Mouse (Mus musculus): ENCODE measurements around the gene Nuak2. TPM values are rescaled to one million over a fixed set of nuclear protein-coding genes. Genes with fewer than 3 reads are reported as not detected.

Nuak2 gene
- polyA plus RNA-seq, 1 experiment from 2014 or later: 3.0 TPM

DNA sequence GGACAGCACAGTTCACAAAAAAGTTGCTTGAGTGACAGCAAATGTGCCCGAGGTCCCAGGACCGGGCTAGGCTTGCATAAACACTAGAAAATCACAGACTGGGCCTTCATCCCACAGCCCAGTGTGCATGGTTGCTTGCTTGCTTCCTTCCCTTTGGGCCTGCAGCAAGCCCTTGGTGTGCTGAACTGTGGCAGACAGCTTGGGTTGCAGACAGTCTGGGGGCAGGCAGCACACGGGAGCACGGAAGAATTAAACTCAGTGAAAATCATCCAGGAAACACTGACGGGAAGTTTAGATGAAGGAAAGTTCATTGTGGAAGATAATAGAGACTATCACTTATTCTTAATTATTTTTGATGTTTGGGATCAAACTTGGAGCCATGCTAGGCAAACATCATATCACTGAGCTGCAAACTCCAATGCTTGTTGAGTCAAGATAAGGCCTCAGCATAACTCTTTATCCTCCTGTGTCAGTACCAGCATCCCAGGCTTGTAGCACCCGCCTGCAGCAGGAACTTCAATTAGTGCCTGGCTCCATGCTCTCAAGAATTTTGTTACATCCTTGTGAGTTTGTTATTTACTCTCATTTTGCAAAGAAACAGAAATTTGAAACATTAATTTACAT, 18.4 kb downstream of the Nuak2 start:
- Histone ChIP-seq H3K9me3 (no peaks in the 10 kb centered on the region), H3K27ac (peak overlapping the region; percentile 85), H3K27me3 (ENCODE audit: insufficient read depth, poor library complexity, severe bottlenecking) (no peaks in the 10 kb centered on the region), H3K36me3 (peaks cover 19% of the 10 kb centered on the region), H3K4me1 (peaks cover 71% of the 10 kb centered on the region), H3K4me3 (no peak overlapping the region)
- WGBS: 20% methylated on average over 6 of the region's 6 CpGs
- no peak for DNase-seq (ENCODE audit: low spot score)

DNA sequence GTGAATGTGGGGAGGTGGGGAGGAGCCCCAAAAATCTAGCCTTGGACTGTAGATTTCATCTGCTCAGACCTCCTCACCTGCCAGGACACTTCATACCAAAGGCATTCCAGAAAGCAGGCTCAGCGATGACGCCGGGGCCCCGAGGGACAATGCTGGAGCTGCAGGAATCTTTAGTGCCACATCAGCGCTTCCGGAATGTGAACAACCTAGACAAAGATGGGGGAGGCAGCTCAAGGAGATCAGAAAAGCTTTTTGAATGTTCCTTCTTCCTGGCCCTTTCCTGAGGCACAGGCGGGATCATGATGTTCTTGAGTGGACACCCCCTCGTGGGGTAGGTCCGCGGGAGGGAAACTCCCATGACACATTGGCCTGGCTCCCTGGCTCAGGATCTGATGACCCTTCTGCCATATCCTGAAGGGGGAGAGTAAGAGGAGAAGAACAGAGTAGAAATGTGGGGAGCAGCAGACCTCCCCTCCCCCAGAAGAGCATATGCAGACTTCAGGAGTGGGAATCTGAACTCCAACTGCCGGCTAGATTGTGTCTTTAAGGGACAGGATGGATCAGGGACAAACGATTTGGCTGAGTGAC, 19.5 kb downstream of the Nuak2 start:
- no peak for DNase-seq (ENCODE audit: low spot score)
- H3K27ac ChIP-seq: peak overlapping the region; percentile 85
- peaks cover 60% of the 10 kb centered on the region for H3K4me1 ChIP-seq
- no peaks in the 10 kb centered on the region for H3K27me3 ChIP-seq (ENCODE audit: insufficient read depth, poor library complexity, severe bottlenecking)
- H3K4me3 ChIP-seq: no peak overlapping the region
- no peaks in the 10 kb centered on the region for H3K9me3 ChIP-seq
- peaks cover 13% of the 10 kb centered on the region for H3K36me3 ChIP-seq
- WGBS: 46% methylated on average over 12 of the region's 12 CpGs

DNA sequence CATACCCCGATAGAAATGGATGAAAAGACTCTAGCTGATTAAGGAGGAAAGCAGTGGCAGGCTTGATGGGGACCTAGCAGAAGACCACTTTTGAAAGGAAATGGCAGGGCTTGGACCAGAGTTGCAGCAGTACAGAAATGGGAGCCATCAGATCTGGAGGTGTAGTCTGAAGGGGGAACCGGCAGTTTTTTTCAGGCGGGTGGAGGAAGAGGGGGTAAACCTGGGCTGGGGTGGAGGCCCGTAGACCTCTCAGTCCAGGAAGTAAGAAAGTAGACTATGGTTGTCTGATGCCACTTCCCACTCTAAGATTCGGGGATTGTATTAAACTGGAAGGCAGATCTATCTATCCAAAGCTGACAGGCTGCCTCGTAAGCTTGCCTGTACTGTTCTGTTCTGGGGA, 21.0 kb downstream of the Nuak2 start:
- Histone ChIP-seq H3K4me3 (no peak overlapping the region), H3K9me3 (no peaks in the 10 kb centered on the region), H3K27me3 (ENCODE audit: insufficient read depth, poor library complexity, severe bottlenecking) (no peaks in the 10 kb centered on the region), H3K4me1 (peaks cover 62% of the 10 kb centered on the region), H3K27ac (peak overlapping the region; percentile 69), H3K36me3 (peaks cover 1% of the 10 kb centered on the region; the same call in 1 of the 2 replicates)
- WGBS: 62% methylated on average over 6 of the region's 6 CpGs
- no peak for DNase-seq (ENCODE audit: low spot score)

DNA sequence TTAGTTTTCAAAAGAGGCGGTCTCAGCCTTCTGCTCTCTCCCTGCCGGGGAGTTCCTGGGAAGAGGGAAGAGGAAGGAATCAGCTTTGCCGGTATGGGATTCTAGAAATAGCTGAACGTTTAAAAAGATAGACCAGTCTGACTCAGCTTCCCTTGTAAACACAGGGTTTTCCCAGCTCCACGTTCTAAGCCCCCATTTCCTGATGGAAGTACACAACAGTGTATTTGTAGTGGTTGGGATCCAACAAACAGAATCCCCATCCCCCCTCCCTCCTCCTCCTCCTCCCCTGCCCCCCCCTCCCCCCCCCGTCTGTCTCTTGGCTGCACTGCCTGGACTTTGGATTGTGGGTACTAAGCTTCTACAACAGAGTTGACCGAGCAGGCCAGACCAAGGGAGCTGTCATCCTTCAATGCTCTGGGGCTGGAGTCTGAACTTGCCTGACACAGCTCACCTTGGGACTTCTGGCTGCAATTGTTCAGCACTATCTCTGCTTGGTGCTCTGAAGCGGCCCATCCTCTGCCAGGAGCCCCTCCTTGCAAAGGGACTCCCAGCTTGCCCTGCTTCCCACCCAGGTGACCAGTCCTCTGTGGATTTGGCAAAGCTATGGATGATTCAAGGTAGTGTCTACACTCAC, 22.2 kb downstream of the Nuak2 start:
- Histone ChIP-seq H3K27me3 (ENCODE audit: insufficient read depth, poor library complexity, severe bottlenecking) (no peaks in the 10 kb centered on the region), H3K9me3 (no peaks in the 10 kb centered on the region), H3K4me3 (no peak overlapping the region), H3K27ac (peak overlapping the region; percentile 69), H3K4me1 (peaks cover 62% of the 10 kb centered on the region), H3K36me3 (no peaks in the 10 kb centered on the region)
- 27% methylated on average over 8 of the region's 8 CpGs for WGBS
- DNase-seq (ENCODE audit: low spot score): no peak

DNA sequence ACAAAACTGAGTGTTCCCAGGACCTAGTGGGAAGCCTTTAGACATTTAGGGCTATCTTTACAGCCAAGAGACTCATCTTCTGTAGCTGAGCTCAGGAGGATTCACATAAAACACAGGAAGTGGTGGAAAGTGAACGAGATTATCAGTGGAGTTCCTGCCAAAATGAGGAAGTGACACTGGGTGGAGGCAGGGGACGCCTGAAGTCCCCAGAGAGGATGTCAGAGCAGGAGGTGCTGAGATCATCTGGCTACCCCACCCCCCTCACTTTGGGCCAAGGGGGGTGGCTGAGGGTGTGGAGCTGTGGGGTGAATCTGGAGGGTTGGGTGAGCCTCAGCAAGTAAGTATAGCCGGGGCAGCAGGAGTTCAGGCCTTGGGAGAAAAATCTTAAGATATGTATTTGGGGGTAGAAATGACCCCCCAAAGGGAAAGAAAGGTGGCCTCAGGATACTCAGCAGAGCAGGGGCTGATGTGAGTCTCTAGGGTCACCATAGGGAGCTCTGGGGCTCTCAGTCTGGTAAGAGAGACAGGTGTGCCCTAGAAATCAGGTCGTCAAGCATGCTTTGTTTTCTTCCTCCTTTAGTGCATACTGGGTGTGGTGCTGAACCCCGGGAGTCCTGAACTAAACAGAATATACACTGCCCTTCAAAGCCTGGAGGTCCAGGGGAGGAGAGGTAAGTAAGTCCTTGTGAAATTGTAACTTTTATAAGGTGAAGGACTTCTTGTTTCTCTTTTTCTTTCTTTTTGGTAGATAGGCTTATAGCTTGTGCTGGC, 26.0 kb downstream of the Nuak2 start:
- Histone ChIP-seq H3K4me1 (peaks cover 38% of the 10 kb centered on the region), H3K9me3 (no peaks in the 10 kb centered on the region), H3K36me3 (no peaks in the 10 kb centered on the region), H3K27me3 (ENCODE audit: insufficient read depth, poor library complexity, severe bottlenecking) (peaks cover 6% of the 10 kb centered on the region; the same call in 1 of the 2 replicates), H3K4me3 (no peak overlapping the region), H3K27ac (peak overlapping the region; percentile 47; the same call in 1 of the 2 replicates)
- 34% methylated on average over 5 of the region's 5 CpGs for WGBS
- no peak for DNase-seq (ENCODE audit: low spot score)

DNA sequence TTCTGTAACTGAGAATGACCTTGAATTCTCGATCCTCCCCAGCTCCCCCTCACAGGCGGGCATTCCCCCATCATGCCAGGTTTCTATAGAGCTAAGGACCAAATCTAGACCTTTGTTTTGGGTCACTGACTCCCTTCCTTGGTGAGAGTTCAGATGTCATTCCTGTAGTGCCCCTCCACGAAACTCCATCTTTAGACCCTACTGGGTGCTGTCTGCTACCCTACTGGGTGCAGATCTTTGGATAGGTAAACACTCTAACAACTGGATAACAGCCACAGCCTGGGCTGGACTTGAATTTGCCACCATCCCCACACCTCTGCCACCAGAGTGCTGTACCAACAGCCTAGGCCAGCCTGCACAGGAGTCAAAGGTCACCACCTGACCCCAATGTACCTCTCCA, 26.6 kb downstream of the Nuak2 start:
- H3K36me3 ChIP-seq: no peaks in the 10 kb centered on the region
- H3K27ac ChIP-seq: no peak overlapping the region
- H3K27me3 ChIP-seq (ENCODE audit: insufficient read depth, poor library complexity, severe bottlenecking): peaks cover 6% of the 10 kb centered on the region; the same call in 1 of the 2 replicates
- H3K4me1 ChIP-seq: peaks cover 35% of the 10 kb centered on the region
- no peak for DNase-seq (ENCODE audit: low spot score)
- no peaks in the 10 kb centered on the region for H3K9me3 ChIP-seq
- WGBS: 63% methylated on average over 3 of the region's 3 CpGs
- no peak overlapping the region for H3K4me3 ChIP-seq

DNA sequence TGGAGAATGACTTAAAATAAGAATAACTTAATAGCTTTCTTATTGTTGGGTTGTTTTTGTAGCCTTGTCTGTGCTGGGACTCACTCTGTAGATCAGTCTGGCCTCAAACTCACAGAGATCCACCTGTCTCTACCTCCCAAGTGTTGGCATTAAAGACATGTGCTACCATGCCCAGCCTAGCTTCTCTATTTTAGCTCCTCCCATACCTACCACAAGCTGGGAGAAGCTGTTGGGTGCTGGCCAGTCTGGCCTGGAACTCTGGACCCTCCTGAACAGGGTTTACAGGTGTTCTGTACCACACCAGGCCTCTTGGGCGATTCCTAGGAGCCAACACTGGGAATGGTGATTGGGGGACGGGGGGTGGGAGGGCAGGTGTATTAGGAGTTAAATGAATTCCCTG, 27.3 kb downstream of the Nuak2 start:
- DNase-seq (ENCODE audit: low spot score): no peak
- Histone ChIP-seq H3K27ac (no peak overlapping the region), H3K9me3 (no peaks in the 10 kb centered on the region), H3K27me3 (ENCODE audit: insufficient read depth, poor library complexity, severe bottlenecking) (peaks cover 6% of the 10 kb centered on the region; the same call in 1 of the 2 replicates), H3K36me3 (no peaks in the 10 kb centered on the region), H3K4me3 (no peak overlapping the region), H3K4me1 (peaks cover 29% of the 10 kb centered on the region)
- WGBS: 79% methylated on average over 2 of the region's 2 CpGs

DNA sequence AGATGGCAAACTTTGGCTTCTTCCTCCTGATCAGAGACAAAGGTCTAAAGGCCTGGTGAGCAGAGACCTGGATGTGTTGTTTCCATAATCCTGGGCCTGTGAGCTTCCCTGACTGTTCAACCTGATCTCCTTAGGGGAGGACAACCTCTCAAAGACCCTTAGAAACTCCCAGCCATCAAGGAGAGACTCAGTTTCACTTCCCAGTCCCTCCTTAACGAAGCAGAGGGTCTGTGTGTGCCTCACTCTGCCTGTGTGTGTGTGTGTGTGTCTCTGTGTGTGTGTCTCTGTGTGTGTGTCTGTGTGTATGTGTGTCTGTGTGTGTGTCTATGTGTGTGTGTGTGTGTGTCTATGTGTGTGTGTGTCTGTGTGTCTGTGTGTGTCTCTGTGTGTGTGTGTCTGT, 27.7 kb downstream of the Nuak2 start:
- H3K27ac ChIP-seq: no peak overlapping the region
- H3K9me3 ChIP-seq: no peaks in the 10 kb centered on the region
- H3K27me3 ChIP-seq (ENCODE audit: insufficient read depth, poor library complexity, severe bottlenecking): peaks cover 6% of the 10 kb centered on the region; the same call in 1 of the 2 replicates
- H3K4me3 ChIP-seq: no peak overlapping the region
- peaks cover 26% of the 10 kb centered on the region for H3K4me1 ChIP-seq
- WGBS: 88% methylated on average over 1 of the region's 1 CpGs
- H3K36me3 ChIP-seq: no peaks in the 10 kb centered on the region
- no peak for DNase-seq (ENCODE audit: low spot score)

DNA sequence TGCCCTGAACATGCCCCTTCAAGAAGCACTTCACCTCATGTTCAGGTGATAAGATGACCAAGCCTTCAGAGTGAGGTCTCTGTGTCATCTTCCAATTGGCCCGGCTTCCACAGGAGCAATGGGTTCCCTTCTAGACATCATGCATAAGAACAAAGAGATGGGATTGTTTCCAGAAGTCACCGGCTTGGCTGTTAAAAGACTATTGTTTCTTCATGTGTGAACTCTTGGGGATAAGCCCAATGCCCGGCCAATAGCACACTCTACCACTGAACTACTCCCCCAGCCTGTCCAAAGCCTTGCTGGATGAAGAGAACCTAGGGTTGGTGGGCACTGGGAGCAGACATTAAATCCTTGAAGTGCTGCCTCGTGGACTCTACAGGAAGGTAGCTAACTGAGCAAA, 29.6 kb downstream of the Nuak2 start:
- Histone ChIP-seq H3K36me3 (no peaks in the 10 kb centered on the region), H3K4me1 (peaks cover 26% of the 10 kb centered on the region), H3K4me3 (no peak overlapping the region), H3K27me3 (ENCODE audit: insufficient read depth, poor library complexity, severe bottlenecking) (peaks cover 6% of the 10 kb centered on the region; the same call in 1 of the 2 replicates), H3K9me3 (no peaks in the 10 kb centered on the region), H3K27ac (peak overlapping the region; percentile 19; the same call in 1 of the 2 replicates)
- WGBS: 77% methylated on average over 4 of the region's 4 CpGs
- no peak for DNase-seq (ENCODE audit: low spot score)

DNA sequence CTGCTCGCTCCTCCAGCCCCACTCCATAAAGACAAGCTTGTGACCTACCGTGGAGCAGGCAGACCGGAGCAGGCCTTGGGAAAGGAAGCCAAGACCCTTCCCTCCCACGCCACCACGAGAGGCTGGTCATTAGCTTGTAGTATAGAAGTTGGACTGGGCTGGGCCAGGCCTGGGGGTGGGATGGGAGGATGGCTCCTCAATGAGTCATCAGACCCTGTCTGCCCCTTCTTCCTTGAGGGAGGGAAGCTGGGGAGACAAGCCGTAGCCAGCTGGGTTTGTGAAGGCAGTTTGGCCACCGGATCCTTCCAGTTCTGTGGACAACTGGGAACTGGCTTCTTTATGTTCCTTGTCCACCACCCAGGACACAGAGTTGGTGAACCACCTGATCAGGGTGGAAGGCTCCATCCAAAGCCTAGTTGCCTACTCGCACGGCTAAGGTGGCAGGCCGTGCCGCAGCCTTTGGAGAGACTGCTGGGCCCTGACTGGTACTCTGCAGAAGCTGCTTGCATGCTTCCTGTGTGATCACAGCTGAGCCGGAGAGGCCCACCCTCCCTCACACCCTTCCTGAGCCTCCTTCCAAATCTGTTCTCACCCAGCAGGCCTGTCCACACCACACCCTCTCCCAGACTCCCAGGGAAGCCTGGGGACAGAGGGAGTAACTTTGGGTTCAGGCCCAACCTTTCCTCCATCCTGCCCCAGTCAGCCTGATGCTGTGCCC, 30.4 kb downstream of the Nuak2 start:
- DNase-seq (ENCODE audit: low spot score): no peak
- WGBS: 61% methylated on average over 12 of the region's 12 CpGs

DNA sequence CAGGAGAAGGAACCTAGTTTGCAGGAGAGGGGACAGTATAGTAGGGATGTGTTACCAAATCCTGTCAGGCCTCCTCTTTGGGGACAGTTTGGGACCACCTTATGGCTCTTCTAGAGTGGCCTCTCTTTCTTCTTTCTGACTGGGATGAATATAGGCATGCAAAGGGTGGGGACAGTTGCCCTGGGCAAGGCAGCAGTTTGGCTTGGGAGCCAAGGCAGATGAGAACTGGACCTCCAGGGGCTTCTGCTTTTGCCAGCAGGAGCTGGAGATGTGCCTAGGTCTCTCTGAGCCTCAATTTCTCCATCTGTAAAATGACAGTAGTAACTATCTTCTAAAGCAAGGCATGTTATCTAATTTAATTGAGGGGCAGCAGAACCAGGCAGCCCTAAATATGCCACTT, 31.0 kb downstream of the Nuak2 start:
- H3K36me3 ChIP-seq: no peaks in the 10 kb centered on the region
- H3K4me1 ChIP-seq: peaks cover 20% of the 10 kb centered on the region
- H3K27ac ChIP-seq: peak overlapping the region; percentile 19; the same call in 1 of the 2 replicates
- H3K4me3 ChIP-seq: no peak overlapping the region
- H3K27me3 ChIP-seq (ENCODE audit: insufficient read depth, poor library complexity, severe bottlenecking): peaks cover 6% of the 10 kb centered on the region; the same call in 1 of the 2 replicates
- no peaks in the 10 kb centered on the region for H3K9me3 ChIP-seq
- no peak for DNase-seq (ENCODE audit: low spot score)

More for the DNA sequence above, 30.4 kb downstream of the Nuak2 start:
- Histone ChIP-seq H3K4me1 (peaks cover 26% of the 10 kb centered on the region), H3K27me3 (ENCODE audit: insufficient read depth, poor library complexity, severe bottlenecking) (peaks cover 6% of the 10 kb centered on the region; the same call in 1 of the 2 replicates), H3K36me3 (no peaks in the 10 kb centered on the region), H3K4me3 (no peak overlapping the region), H3K27ac (peak overlapping the region; percentile 19), H3K9me3 (no peaks in the 10 kb centered on the region)

DNA sequence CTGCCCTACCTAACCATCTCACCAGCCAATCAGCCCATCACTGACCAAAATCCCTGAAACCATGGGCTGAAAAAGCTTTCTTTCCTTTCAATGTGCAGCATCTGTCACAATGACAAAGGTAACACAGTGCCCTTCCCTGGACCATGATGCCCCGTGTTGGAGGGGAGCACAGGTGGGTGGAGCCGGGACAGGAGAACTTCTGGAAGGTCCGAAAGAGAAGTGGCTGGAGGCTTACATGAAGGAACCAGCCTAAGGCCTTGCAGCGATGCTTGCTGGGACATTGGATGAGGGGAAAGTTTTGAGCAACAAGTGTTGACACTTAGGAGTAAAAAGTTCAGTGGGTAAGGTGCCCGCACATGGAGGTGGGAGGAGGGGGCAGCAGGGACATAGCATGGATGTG, 32.5 kb downstream of the Nuak2 start:
- WGBS: 79% methylated on average over 5 of the region's 5 CpGs

More for the DNA sequence above, 32.5 kb downstream of the Nuak2 start:
- Histone ChIP-seq H3K27ac (no peak overlapping the region), H3K36me3 (no peaks in the 10 kb centered on the region), H3K9me3 (no peaks in the 10 kb centered on the region), H3K4me3 (no peak overlapping the region), H3K4me1 (peaks cover 21% of the 10 kb centered on the region), H3K27me3 (ENCODE audit: insufficient read depth, poor library complexity, severe bottlenecking) (peaks cover 6% of the 10 kb centered on the region; the same call in 1 of the 2 replicates)
- DNase-seq (ENCODE audit: low spot score): no peak
